Comparison of ENCODE assay signal across 9 mouse cellular contexts in genomic region chr2:73791846-73792630, GRCm38 (mm10). TPM values are rescaled to one million over a fixed set of nuclear protein-coding genes. Genes with fewer than 3 reads are reported as not detected.
DNase-seq lines count a peak whose midpoint lies in the region; ATAC-seq lines count a peak whose summit lies in the region.
"Had no signal": no experiment of that assay in that cellular context is flagged by ENCODE, and none has a peak within 500 bp of the region (broad histone marks: within the 10 kb centered on the region; RNA-seq: fewer than 3 reads in every experiment).

No protein-coding gene starts in this region.

- no peak overlapping the region for H3K4me2 ChIP-seq in forebrain, embryonic 13.5 days
- no peak overlapping the region for H3K4me2 ChIP-seq in midbrain, embryonic 14.5 days (ENCODE audit: low read length)
- H3K4me2 ChIP-seq in midbrain, embryonic 11.5 days = no peak overlapping the region
- H3K4me2 ChIP-seq in hindbrain, embryonic 15.5 days = no peak overlapping the region
- H3K4me2 ChIP-seq: embryonic facial prominence, embryonic 13.5 days had no signal

- no peaks in the 10 kb centered on the region for H3K36me3 ChIP-seq in forebrain, embryonic 10.5 days (replicated peaks)
- no peaks in the 10 kb centered on the region for H3K36me3 ChIP-seq in forebrain, embryonic 13.5 days (ENCODE audit: poor library complexity, severe bottlenecking)
- no peaks in the 10 kb centered on the region for H3K36me3 ChIP-seq in midbrain, embryonic 14.5 days (ENCODE audit: control insufficient read depth, insufficient read depth, low read length)
- H3K36me3 ChIP-seq in midbrain, embryonic 11.5 days (ENCODE audit: control insufficient read depth, insufficient read depth, low read length) = no peaks in the 10 kb centered on the region
- no peaks in the 10 kb centered on the region for H3K36me3 ChIP-seq in hindbrain, embryonic 15.5 days
- H3K36me3 ChIP-seq: embryonic facial prominence, embryonic 13.5 days had no signal

- H3K9ac ChIP-seq in forebrain, embryonic 13.5 days = no peak overlapping the region
- no peak overlapping the region for H3K9ac ChIP-seq in midbrain, embryonic 14.5 days (replicated peaks; ENCODE audit: low read length)
- H3K9ac ChIP-seq in midbrain, embryonic 11.5 days (ENCODE audit: low read length) = no peak overlapping the region
- H3K9ac ChIP-seq in hindbrain, embryonic 15.5 days = no peak overlapping the region
- H3K9ac ChIP-seq: embryonic facial prominence, embryonic 13.5 days had no signal

- H3K4me3 ChIP-seq in forebrain, embryonic 10.5 days = no peak overlapping the region
- H3K4me3 ChIP-seq in forebrain, embryonic 13.5 days = no peak overlapping the region
- no peak overlapping the region for H3K4me3 ChIP-seq in midbrain, embryonic 14.5 days (replicated peaks; ENCODE audit: low read depth, low read length)
- H3K4me3 ChIP-seq in midbrain, embryonic 11.5 days (ENCODE audit: low read depth, low read length) = no peak overlapping the region
- H3K4me3 ChIP-seq in hindbrain, embryonic 15.5 days = no peak overlapping the region
- H3K4me3 ChIP-seq: embryonic facial prominence, embryonic 13.5 days had no signal

- DNase-seq in forebrain, embryonic 10.5 days (ENCODE audit: extremely low spot score, low spot score) = peak; percentile 18
- DNase-seq in midbrain, embryonic 14.5 days = peak; percentile 64
- DNase-seq in midbrain, embryonic 11.5 days (ENCODE audit: low spot score, missing footprints) = no peak
- peak; percentile 49 for DNase-seq in testis, postnatal 10 days (ENCODE audit: low spot score)
- no peak for DNase-seq in natural killer cell, adult 2 months (ENCODE audit: low spot score in 2 of 2)

- no peak for ATAC-seq in forebrain, embryonic 13.5 days
- no peak for ATAC-seq in midbrain, embryonic 14.5 days (ENCODE audit: low FRiP score, low TSS enrichment)
- ATAC-seq in midbrain, embryonic 11.5 days (ENCODE audit: low FRiP score) = no peak
- peak; percentile 71; the same call in 1 of the 2 replicates for ATAC-seq in hindbrain, embryonic 15.5 days (ENCODE audit: low FRiP score, low read depth)
- ATAC-seq in activated CD4-positive, CD25-positive, alpha-beta regulatory T cell, adult 4 months = no peak

- peaks cover 8% of the 10 kb centered on the region for H3K4me1 ChIP-seq in forebrain, embryonic 10.5 days
- H3K4me1 ChIP-seq in forebrain, embryonic 13.5 days = 0 out of 2 replicates have a peak, but pooled peaks cover 7% of the 10 kb centered on the region
- no peaks in the 10 kb centered on the region for H3K4me1 ChIP-seq in midbrain, embryonic 14.5 days (ENCODE audit: control insufficient read depth, insufficient read depth, low read length)
- no peaks in the 10 kb centered on the region for H3K4me1 ChIP-seq in midbrain, embryonic 11.5 days (ENCODE audit: control insufficient read depth, insufficient read depth, low read length)
- no peaks in the 10 kb centered on the region for H3K4me1 ChIP-seq in hindbrain, embryonic 15.5 days (replicated peaks)

- WGBS in forebrain, embryonic 10.5 days = 64% methylated on average over 19 of the region's 19 CpGs
- 58% methylated on average over 19 of the region's 19 CpGs for WGBS in forebrain, embryonic 13.5 days
- 59% methylated on average over 19 of the region's 19 CpGs for WGBS in midbrain, embryonic 14.5 days
- WGBS in midbrain, embryonic 11.5 days = 58% methylated on average over 19 of the region's 19 CpGs
- 61% methylated on average over 19 of the region's 19 CpGs for WGBS in hindbrain, embryonic 15.5 days

- H3K27ac ChIP-seq in forebrain, embryonic 10.5 days = no peak overlapping the region
- H3K27ac ChIP-seq in forebrain, embryonic 13.5 days = no peak overlapping the region
- H3K27ac ChIP-seq in midbrain, embryonic 14.5 days (replicated peaks; ENCODE audit: low read depth, low read length) = no peak overlapping the region
- no peak overlapping the region for H3K27ac ChIP-seq in midbrain, embryonic 11.5 days (ENCODE audit: low read depth, low read length)
- H3K27ac ChIP-seq in hindbrain, embryonic 15.5 days (replicated peaks) = no peak overlapping the region
- H3K27ac ChIP-seq: embryonic facial prominence, embryonic 13.5 days had no signal

- no peaks in the 10 kb centered on the region; the same call in 1 of the 2 replicates for H3K27me3 ChIP-seq in forebrain, embryonic 10.5 days (ENCODE audit: poor library complexity, severe bottlenecking)
- H3K27me3 ChIP-seq in forebrain, embryonic 13.5 days = no peaks in the 10 kb centered on the region
- H3K27me3 ChIP-seq in midbrain, embryonic 14.5 days (ENCODE audit: control insufficient read depth, insufficient read depth, low read length) = no peaks in the 10 kb centered on the region
- H3K27me3 ChIP-seq in midbrain, embryonic 11.5 days (ENCODE audit: control insufficient read depth, insufficient read depth, low read length) = no peaks in the 10 kb centered on the region
- no peaks in the 10 kb centered on the region for H3K27me3 ChIP-seq in hindbrain, embryonic 15.5 days
- H3K27me3 ChIP-seq: embryonic facial prominence, embryonic 13.5 days had no signal

- no peaks in the 10 kb centered on the region for H3K9me3 ChIP-seq in forebrain, embryonic 10.5 days
- H3K9me3 ChIP-seq in forebrain, embryonic 13.5 days (replicated peaks) = no peaks in the 10 kb centered on the region
- H3K9me3 ChIP-seq in midbrain, embryonic 14.5 days (ENCODE audit: control insufficient read depth, low read length) = no peaks in the 10 kb centered on the region
- H3K9me3 ChIP-seq in midbrain, embryonic 11.5 days (ENCODE audit: control insufficient read depth, low read length) = no peaks in the 10 kb centered on the region
- no peaks in the 10 kb centered on the region for H3K9me3 ChIP-seq in hindbrain, embryonic 15.5 days
- H3K9me3 ChIP-seq: embryonic facial prominence, embryonic 13.5 days had no signal

RNA-seq across cellular contexts. Expression of gene Chn1, which starts 16.9 kb away (rescaled TPM):
- 31.2 and 34.7 TPM in 2 replicates for polyA plus RNA-seq in forebrain, embryonic 10.5 days (2016; fragmentation: Nextera tagmentation; extraction: Ambion mirVana)
- 67.9 and 71.9 TPM in 2 replicates for polyA plus RNA-seq in forebrain, embryonic 13.5 days (2015; fragmentation: Nextera tagmentation; extraction: Ambion mirVana)
- polyA plus RNA-seq in midbrain, embryonic 14.5 days (2014; fragmentation: Nextera tagmentation; extraction: Ambion mirVana) = 105 and 129 TPM in 2 replicates
- polyA plus RNA-seq in midbrain, embryonic 11.5 days (2014; fragmentation: Nextera tagmentation; extraction: Ambion mirVana) = 84.0 and 86.7 TPM in 2 replicates
- polyA plus RNA-seq in hindbrain, embryonic 15.5 days (2015; fragmentation: Nextera tagmentation; extraction: Ambion mirVana) = 87.8 and 97.5 TPM in 2 replicates
- not detected for polyA plus RNA-seq in activated CD4-positive, CD25-positive, alpha-beta regulatory T cell, adult 4 months (2017; shearing (Covaris generic))

Comparison
In these comparisons a context has a peak if more than half of its experiments do, and no peak if none do; other contexts are left out.
1. DNase-seq: peak in forebrain, embryonic 10.5 days (single experiment), midbrain, embryonic 14.5 days (single experiment) and testis, postnatal 10 days (single experiment); none in midbrain, embryonic 11.5 days (single experiment) and natural killer cell, adult 2 months (0 of 2).
2. RNA of gene Chn1, which starts 16.9 kb away (polyA plus RNA-seq): 105 to 129 TPM in midbrain, embryonic 14.5 days, 87.8 to 97.5 TPM in hindbrain, embryonic 15.5 days, 84.0 to 86.7 TPM in midbrain, embryonic 11.5 days, 67.9 to 71.9 TPM in forebrain, embryonic 13.5 days and 31.2 to 34.7 TPM in forebrain, embryonic 10.5 days; not detected in activated CD4-positive, CD25-positive, alpha-beta regulatory T cell, adult 4 months; every median in the first group is over 10 times any median in the second.